Mouse (Mus musculus): ENCODE results near the gene Camsap2. TPM values are rescaled to one million over a fixed set of nuclear protein-coding genes. Genes with fewer than 3 reads are reported as not detected.

Gene Camsap2
- total and polyA plus RNA-seq, 2 experiments from 2014 or later: 21.9 to 137 TPM

DNA sequence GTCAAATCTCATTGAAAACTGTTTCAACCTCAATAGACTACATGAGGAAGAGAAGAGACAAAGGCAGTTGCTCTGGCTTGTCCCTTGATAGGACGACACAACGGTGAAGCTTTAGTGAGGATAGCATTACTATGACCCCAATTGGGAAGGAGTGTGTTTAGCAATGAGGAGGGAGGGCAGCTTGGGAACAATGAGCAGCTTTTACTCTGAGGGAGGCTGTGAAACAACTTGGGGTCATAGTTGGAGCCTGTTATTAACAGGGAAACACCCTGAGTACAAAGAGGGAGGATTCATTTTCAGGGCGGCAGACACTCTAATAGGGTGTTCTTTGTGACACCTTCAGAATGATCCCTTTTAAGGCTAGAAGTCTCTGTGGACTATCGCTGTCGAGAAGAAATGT is 2.2 kb upstream of the Camsap2 start:
- 77% methylated on average over 5 of the region's 5 CpGs for WGBS

DNA sequence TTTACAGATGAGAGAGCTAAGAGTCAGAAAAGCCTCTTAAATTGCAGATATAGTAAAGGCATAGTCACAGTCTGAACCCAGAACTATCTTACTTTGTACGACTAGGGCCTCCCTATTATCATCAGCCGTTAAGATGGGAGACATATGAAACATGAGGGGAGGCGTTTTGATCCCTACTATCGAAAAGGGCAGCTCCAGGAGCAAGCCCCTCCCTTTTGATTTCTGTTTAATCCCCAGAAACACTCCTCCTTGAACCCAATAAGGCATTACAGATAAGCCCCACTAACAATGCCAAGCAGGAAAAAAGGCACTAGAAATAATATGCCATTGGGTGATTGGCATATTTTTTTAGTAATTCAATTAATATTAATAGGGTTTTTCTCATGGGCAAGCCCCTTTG is 1.2 kb upstream of the Camsap2 start:
- 28% methylated on average over 4 of the region's 4 CpGs for WGBS
- no peak overlapping the region for H3K4me2 ChIP-seq (ENCODE audit: low read depth, low read length, poor library complexity, severe bottlenecking)
- no peaks in the 10 kb centered on the region for H3K36me3 ChIP-seq (ENCODE audit: insufficient read depth, low read length)
- no peak for TF ChIP-seq CTCF (IDR thresholded peaks at IDR 0.05)
- no peaks in the 10 kb centered on the region for H3K9me3 ChIP-seq (ENCODE audit: low read length)
- no peak overlapping the region for H3K27ac ChIP-seq (ENCODE audit: low read depth, low read length)
- ATAC-seq (ENCODE audit: low FRiP score) (no peak), DNase-seq (ENCODE audit: low spot score) (no peak)
- no peak overlapping the region for H3K9ac ChIP-seq (replicated peaks; ENCODE audit: low read length, poor library complexity, severe bottlenecking)
- H3K4me1 ChIP-seq (ENCODE audit: insufficient read depth, low read length): no peaks in the 10 kb centered on the region
- H3K27me3 ChIP-seq (ENCODE audit: insufficient read depth, low read length): no peaks in the 10 kb centered on the region
- no peak overlapping the region for H3K4me3 ChIP-seq (ENCODE audit: low read depth, low read length)

More for the DNA sequence above, 2.2 kb upstream of the Camsap2 start:
- Histone ChIP-seq H3K4me2 (ENCODE audit: low read depth, low read length, poor library complexity, severe bottlenecking) (no peak overlapping the region), H3K4me3 (ENCODE audit: low read depth, low read length) (no peak overlapping the region), H3K27ac (ENCODE audit: low read depth, low read length) (no peak overlapping the region), H3K4me1 (ENCODE audit: insufficient read depth, low read length) (no peaks in the 10 kb centered on the region), H3K36me3 (ENCODE audit: insufficient read depth, low read length) (no peaks in the 10 kb centered on the region), H3K9ac (replicated peaks; ENCODE audit: low read length, poor library complexity, severe bottlenecking) (no peak overlapping the region), H3K27me3 (ENCODE audit: insufficient read depth, low read length) (no peaks in the 10 kb centered on the region), H3K9me3 (ENCODE audit: low read length) (no peaks in the 10 kb centered on the region)
- DNase-seq (ENCODE audit: low spot score) (no peak), ATAC-seq (ENCODE audit: low FRiP score) (no peak)
- TF ChIP-seq CTCF (IDR thresholded peaks at IDR 0.05): no peak

DNA sequence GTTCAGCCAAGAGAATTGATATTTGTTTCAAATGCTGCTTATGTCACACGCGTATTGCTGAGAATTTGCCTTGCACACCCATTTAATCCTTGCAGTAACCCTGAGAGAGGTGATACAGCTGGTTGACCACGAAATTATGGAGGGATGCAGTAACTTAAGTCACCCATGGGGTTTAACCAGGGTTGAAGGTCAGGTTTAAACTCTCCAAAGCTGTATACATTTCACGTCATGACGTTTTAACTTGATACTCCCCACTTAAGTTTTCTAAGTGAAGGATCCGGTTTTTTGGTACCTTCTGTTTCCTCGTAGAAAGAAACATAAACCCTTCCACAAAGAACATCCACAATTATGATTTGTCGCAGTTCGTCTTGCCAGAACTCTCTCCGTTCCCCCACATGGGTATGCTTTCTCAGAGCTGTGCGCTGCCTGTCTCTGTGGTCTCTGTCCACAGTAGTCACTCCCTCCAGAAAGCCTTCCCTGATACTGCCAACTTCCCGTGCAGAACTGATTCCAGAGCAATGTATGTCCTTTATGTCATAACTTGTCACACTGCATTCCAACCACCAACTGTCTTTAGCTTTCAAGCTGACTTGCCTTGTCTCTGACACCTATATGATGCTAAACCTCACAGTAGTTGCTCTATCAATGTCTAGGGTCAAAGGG is 600 bp upstream of the Camsap2 start:
- ATAC-seq (ENCODE audit: low FRiP score) (0 out of 2 replicates have a peak, but pooled peaks have one; percentile 4), DNase-seq (ENCODE audit: low spot score) (no peak)
- Histone ChIP-seq H3K4me1 (ENCODE audit: insufficient read depth, low read length) (peaks cover 3% of the 10 kb centered on the region; the same call in 1 of the 2 replicates), H3K36me3 (ENCODE audit: insufficient read depth, low read length) (no peaks in the 10 kb centered on the region), H3K27ac (ENCODE audit: low read depth, low read length) (peak overlapping the region; percentile 97), H3K9me3 (ENCODE audit: low read length) (no peaks in the 10 kb centered on the region), H3K4me2 (ENCODE audit: low read depth, low read length, poor library complexity, severe bottlenecking) (peak overlapping the region; percentile 86), H3K27me3 (ENCODE audit: insufficient read depth, low read length) (no peaks in the 10 kb centered on the region), H3K4me3 (ENCODE audit: low read depth, low read length) (peak overlapping the region; percentile 98), H3K9ac (replicated peaks; ENCODE audit: low read length, poor library complexity, severe bottlenecking) (peak overlapping the region; percentile 96)
- no peak; the same call in 1 of the 2 replicates for TF ChIP-seq CTCF (IDR thresholded peaks at IDR 0.05)
- 2% methylated on average over 12 of the region's 12 CpGs for WGBS

DNA sequence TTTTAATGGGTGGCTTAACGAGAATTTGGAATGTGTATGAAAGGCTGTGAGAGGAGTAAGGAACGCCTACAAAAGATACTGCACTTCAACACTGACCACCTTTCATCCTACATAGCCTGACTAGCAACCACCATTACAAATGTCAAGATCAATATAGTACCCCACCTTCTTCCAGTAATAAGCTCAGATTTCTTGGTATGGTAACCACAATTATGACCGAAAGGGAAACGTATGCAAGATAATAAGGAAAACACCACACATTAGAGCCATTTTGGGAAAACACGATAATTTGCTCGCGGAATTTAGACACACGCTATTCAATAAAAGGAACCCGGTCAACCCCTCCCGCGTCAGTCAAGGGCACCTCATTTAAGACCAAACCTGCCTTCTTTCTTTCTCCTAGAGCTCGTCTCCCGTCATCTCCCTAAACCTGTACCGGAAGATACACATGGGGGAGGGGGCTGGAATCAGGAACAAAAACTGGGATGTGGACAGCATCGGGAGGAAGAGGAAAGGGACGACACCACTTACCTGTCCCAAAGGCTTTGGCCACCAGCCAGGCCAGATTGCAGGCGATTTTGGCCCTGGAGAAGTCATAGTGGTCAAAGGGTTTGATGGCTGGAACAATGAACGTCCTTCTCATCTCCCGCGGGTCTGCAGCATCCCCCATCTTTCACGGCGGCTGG is 993 bp downstream of the Camsap2 start:
- H3K36me3 ChIP-seq (ENCODE audit: insufficient read depth, low read length): no peaks in the 10 kb centered on the region
- peak overlapping the region; percentile 98 for H3K4me3 ChIP-seq (ENCODE audit: low read depth, low read length)
- peak; percentile 46 for DNase-seq (ENCODE audit: low spot score)
- H3K4me1 ChIP-seq (ENCODE audit: insufficient read depth, low read length): peaks cover 5% of the 10 kb centered on the region; the same call in 1 of the 2 replicates
- peak overlapping the region; percentile 86 for H3K4me2 ChIP-seq (ENCODE audit: low read depth, low read length, poor library complexity, severe bottlenecking)
- peak overlapping the region; percentile 97 for H3K27ac ChIP-seq (ENCODE audit: low read depth, low read length)
- no peaks in the 10 kb centered on the region for H3K9me3 ChIP-seq (ENCODE audit: low read length)
- no peak for TF ChIP-seq CTCF (IDR thresholded peaks at IDR 0.05)
- no peak for ATAC-seq (ENCODE audit: low FRiP score)
- no peaks in the 10 kb centered on the region for H3K27me3 ChIP-seq (ENCODE audit: insufficient read depth, low read length)
- WGBS: under 1% methylated on average over 22 of the region's 22 CpGs
- peak overlapping the region; percentile 96 for H3K9ac ChIP-seq (replicated peaks; ENCODE audit: low read length, poor library complexity, severe bottlenecking)

DNA sequence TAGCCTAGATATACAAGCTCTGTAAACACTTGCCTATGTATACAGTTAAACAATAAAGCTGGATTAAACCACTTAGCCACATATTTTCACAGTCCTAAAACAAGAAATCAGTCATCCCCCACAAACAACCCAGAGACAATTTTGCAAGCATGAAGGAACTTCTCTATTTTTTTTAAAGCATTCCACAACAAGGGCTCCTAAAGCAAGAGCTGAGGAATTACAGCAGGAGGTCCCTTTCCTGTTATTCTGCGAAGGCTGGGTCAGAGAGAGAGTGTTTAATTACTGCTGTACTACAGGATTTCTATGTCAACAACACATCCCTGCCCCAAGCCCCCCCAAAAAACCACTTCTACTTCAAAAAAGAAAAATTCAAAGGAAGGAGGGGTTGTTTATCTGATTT is 1.6 kb downstream of the Camsap2 start:
- Histone ChIP-seq H3K36me3 (ENCODE audit: insufficient read depth, low read length) (no peaks in the 10 kb centered on the region), H3K9me3 (ENCODE audit: low read length) (no peaks in the 10 kb centered on the region), H3K9ac (replicated peaks; ENCODE audit: low read length, poor library complexity, severe bottlenecking) (peak overlapping the region; percentile 96), H3K27me3 (ENCODE audit: insufficient read depth, low read length) (no peaks in the 10 kb centered on the region), H3K27ac (ENCODE audit: low read depth, low read length) (peak overlapping the region; percentile 97), H3K4me1 (ENCODE audit: insufficient read depth, low read length) (peaks cover 5% of the 10 kb centered on the region; the same call in 1 of the 2 replicates), H3K4me3 (ENCODE audit: low read depth, low read length) (peak overlapping the region; percentile 98), H3K4me2 (ENCODE audit: low read depth, low read length, poor library complexity, severe bottlenecking) (peak overlapping the region; percentile 86)
- no peak for TF ChIP-seq CTCF (IDR thresholded peaks at IDR 0.05)
- DNase-seq (ENCODE audit: low spot score) (no peak), ATAC-seq (ENCODE audit: low FRiP score) (no peak)
- WGBS: 0% methylated on average over 1 of the region's 1 CpGs

DNA sequence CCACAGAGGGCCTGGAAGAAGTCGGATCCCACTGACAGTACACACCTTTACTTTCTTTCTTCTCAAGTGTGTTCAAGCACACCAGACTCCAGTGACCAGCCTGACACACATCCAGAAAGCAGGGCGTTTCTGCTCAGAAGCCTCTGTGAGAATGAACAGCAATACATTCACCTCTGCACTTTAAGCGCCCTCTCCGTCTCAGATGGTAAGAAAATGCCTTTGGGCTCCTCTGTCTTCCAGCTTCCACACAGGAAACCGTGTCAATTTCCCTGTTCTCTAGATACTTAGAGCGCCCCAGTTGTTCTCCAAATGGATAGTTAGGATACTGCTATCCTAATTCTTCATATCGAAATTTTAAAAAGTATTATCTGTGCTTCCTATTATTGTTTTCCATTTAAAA is 2.2 kb downstream of the Camsap2 start:
- TF ChIP-seq CTCF (IDR thresholded peaks at IDR 0.05): no peak
- no peak for ATAC-seq (ENCODE audit: low FRiP score)
- peak overlapping the region; percentile 62 for H3K9ac ChIP-seq (replicated peaks; ENCODE audit: low read length, poor library complexity, severe bottlenecking)
- H3K27me3 ChIP-seq (ENCODE audit: insufficient read depth, low read length): no peaks in the 10 kb centered on the region
- no peaks in the 10 kb centered on the region for H3K36me3 ChIP-seq (ENCODE audit: insufficient read depth, low read length)
- H3K4me3 ChIP-seq (ENCODE audit: low read depth, low read length): peak overlapping the region; percentile 98
- peak overlapping the region; percentile 86 for H3K4me2 ChIP-seq (ENCODE audit: low read depth, low read length, poor library complexity, severe bottlenecking)
- no peaks in the 10 kb centered on the region for H3K9me3 ChIP-seq (ENCODE audit: low read length)
- H3K27ac ChIP-seq (ENCODE audit: low read depth, low read length): no peak overlapping the region
- H3K4me1 ChIP-seq (ENCODE audit: insufficient read depth, low read length): peaks cover 5% of the 10 kb centered on the region; the same call in 1 of the 2 replicates
- no peak for DNase-seq (ENCODE audit: low spot score)
- WGBS: 16% methylated on average over 7 of the region's 7 CpGs
